Mouse (Mus musculus) megakaryocyte progenitor cell, adult 5-6 weeks (primary cell): Measurements from ENCODE around the gene Mrps31. TPM values are rescaled to one million over a fixed set of nuclear protein-coding genes. Genes with fewer than 3 reads are reported as not detected.

Experiments used
- total RNA-seq, 2 experiments: library from RNA; stranded (forward) in 1 of 2; stranded (reverse) in 1 of 2; fragments of 157-497, 149-512 nt in 1 of 2; fragments of 200-1000 nt in 1 of 2; gene quantifications; 2 replicates each; pipeline versions ENCODE4 v1.2.3 to v1.2.4; 2015 to 2017

Mrps31 gene
- total RNA-seq, 2 experiments from 2014 or later = 22.8 to 34.7 TPM

Other genes with a start within 250 kb of the Mrps31 start
- gene Nek3, start 244.9 kb upstream of the Mrps31 start, total RNA-seq (2015) = 2.3 and 3.7 TPM in 2 replicates
- gene Nek3, start 244.9 kb upstream of the Mrps31 start, total RNA-seq (2017) = 2.8 and 5.0 TPM in 2 replicates
- gene Ckap2, start 225.5 kb upstream of the Mrps31 start, total RNA-seq (2015) = 44.7 and 46.0 TPM in 2 replicates
- 33.6 and 36.4 TPM in 2 replicates for gene Ckap2, start 225.5 kb upstream of the Mrps31 start, total RNA-seq (2017)
- gene Vps36, start 218.6 kb upstream of the Mrps31 start, total RNA-seq (2015) = 37.9 and 44.6 TPM in 2 replicates
- gene Vps36, start 218.6 kb upstream of the Mrps31 start, total RNA-seq (2017) = 43.3 and 45.3 TPM in 2 replicates
- 1.8 and 2.2 TPM in 2 replicates for gene Thsd1, start 184.0 kb upstream of the Mrps31 start, total RNA-seq (2015)
- gene Thsd1, start 184.0 kb upstream of the Mrps31 start, total RNA-seq (2017) = 0.92 and 1.9 TPM in 2 replicates
- gene Tpte, start 127.9 kb upstream of the Mrps31 start, total RNA-seq (2015) = not detected in 2 replicates
- not detected in 2 replicates for gene Tpte, start 127.9 kb upstream of the Mrps31 start, total RNA-seq (2017)
- gene Slc25a15, start 12.8 kb upstream of the Mrps31 start, total RNA-seq (2015) = 9.4 and 10.0 TPM in 2 replicates
- 11.9 and 13.2 TPM in 2 replicates for gene Slc25a15, start 12.8 kb upstream of the Mrps31 start, total RNA-seq (2017)